ENCODE assay signal across 8 mouse cellular contexts in the genomic region with DNA sequence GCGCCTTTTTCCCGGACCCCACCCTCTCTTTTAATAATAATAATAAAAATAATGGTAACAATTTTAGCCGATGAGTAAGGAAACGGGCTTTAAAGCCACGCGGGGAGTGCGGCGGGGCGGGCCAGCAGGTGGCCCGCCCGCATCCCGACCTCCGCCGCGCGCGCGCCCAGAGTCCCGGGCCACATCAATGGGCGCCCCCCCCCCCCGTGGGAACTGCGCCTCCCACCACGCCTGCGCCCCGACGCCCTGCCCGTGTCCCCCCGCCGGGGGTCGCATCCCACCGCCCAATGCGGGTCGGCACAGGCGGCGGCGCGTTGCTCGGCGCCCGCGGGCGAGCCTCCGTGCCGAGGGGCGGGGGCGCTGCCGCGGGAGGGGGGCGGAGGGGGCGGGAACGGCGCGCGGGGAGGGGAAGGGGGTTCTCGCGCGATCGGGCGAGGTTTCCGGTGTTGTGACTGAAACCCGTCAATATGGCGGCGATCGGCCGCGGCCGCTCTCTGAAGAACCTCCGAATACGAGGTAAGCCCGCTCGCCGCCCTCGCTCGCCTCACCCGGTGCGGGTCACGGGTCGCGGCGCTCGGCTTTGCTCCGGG. TPM values are rescaled to one million over a fixed set of nuclear protein-coding genes. Genes with fewer than 3 reads are reported as not detected.
A peak's percentile ranks its signal among the peaks of the same experiment; 100 is the strongest.
DNase-seq lines count a peak whose midpoint lies in the region; ATAC-seq and TF ChIP-seq lines count a peak whose summit lies in the region.

A gene (plus strand): TSS at position 444 of the 590 bp plus-strand sequence.

- ATAC-seq in embryonic facial prominence, embryonic 11.5 days (replicated peaks; ENCODE audit: insufficient number of reproducible peaks, low FRiP score, low TSS enrichment, low read depth): peak; percentile 88

- H3K9me3 ChIP-seq in embryonic facial prominence, embryonic 11.5 days (replicated peaks; ENCODE audit: control insufficient read depth, low read length): no peaks in the 10 kb centered on the region

- TF ChIP-seq EP300 in heart, adult 2 months (IDR thresholded peaks at IDR 0.05; ENCODE audit: insufficient read depth, low read depth, low read length): no peak

- H3K27me3 ChIP-seq in embryonic facial prominence, embryonic 11.5 days (ENCODE audit: control insufficient read depth, insufficient read depth, low read length): no peaks in the 10 kb centered on the region
- no peaks in the 10 kb centered on the region for H3K27me3 ChIP-seq in heart, adult 2 months (ENCODE audit: control insufficient read depth, insufficient read depth, low read length)

- WGBS in embryonic facial prominence, embryonic 11.5 days: under 1% methylated on average over 49 of the region's 82 CpGs
- WGBS in heart, adult 2 months: under 1% methylated on average over 51 of the region's 82 CpGs

- peak within 1 kb of the TSS; percentile 80 for H3K9ac ChIP-seq in embryonic facial prominence, embryonic 11.5 days (replicated peaks; ENCODE audit: low read length)
- H3K9ac ChIP-seq in heart, adult 2 months (ENCODE audit: low read depth, low read length): peak within 1 kb of the TSS; percentile 100

- H3K4me3 ChIP-seq in embryonic facial prominence, embryonic 11.5 days (ENCODE audit: low read depth, low read length): peak within 1 kb of the TSS; percentile 94
- H3K4me3 ChIP-seq in heart, adult 2 months: peak within 1 kb of the TSS; percentile 86

- H3K36me3 ChIP-seq in embryonic facial prominence, embryonic 11.5 days (replicated peaks; ENCODE audit: control insufficient read depth, insufficient read depth, low read depth, low read length): no peaks in the 10 kb centered on the region
- peaks cover 7% of the 10 kb centered on the region for H3K36me3 ChIP-seq in heart, adult 2 months (ENCODE audit: control insufficient read depth, insufficient read depth, low read length)

- DNase-seq in layer of hippocampus, adult 11-12 months (ENCODE audit: low spot score): peak; percentile 77
- no peak for DNase-seq in layer of hippocampus, adult 9-10 months (ENCODE audit: low spot score)
- DNase-seq in embryonic facial prominence, embryonic 11.5 days (ENCODE audit: low spot score): peak; percentile 89
- peak; percentile 88 to 90 for DNase-seq in heart, adult 2 months
- DNase-seq in kidney, adult 8-10 months: peak; percentile 58 to 74
- DNase-seq in liver: peak; percentile 91
- DNase-seq in monocyte, adult 2 months (ENCODE audit: low read depth in 1 of 2, low spot score in 2 of 2): peak; percentile 11 to 57
- peak; percentile 72 to 80 for DNase-seq in spleen, postnatal 14 days (ENCODE audit: low spot score in 2 of 2)

- peak; percentile 60; the same call in 1 of the 2 replicates for TF ChIP-seq POLR2A in heart, adult 2 months (IDR thresholded peaks at IDR 0.05; ENCODE audit: insufficient read depth, low read depth, low read length)

- peak within 1 kb of the TSS; percentile 71 for H3K27ac ChIP-seq in embryonic facial prominence, embryonic 11.5 days (replicated peaks; ENCODE audit: low read depth, low read length)
- H3K27ac ChIP-seq in heart, adult 2 months: peak within 1 kb of the TSS; percentile 87

- H3K4me2 ChIP-seq in embryonic facial prominence, embryonic 11.5 days (ENCODE audit: low read depth, low read length): peak within 1 kb of the TSS; percentile 83

- peaks cover 7% of the 10 kb centered on the region for H3K79me2 ChIP-seq in heart, adult 2 months (replicated peaks; ENCODE audit: control insufficient read depth, insufficient read depth, low read length)

- intact Hi-C loops in heart, adult 2 months (cut with DNase I): loop anchor here (5.0 kb wide), 1 partner anchor 164 kb away; a partner anchor contains a TSS

- H3K4me1 ChIP-seq in embryonic facial prominence, embryonic 11.5 days (ENCODE audit: control insufficient read depth, insufficient read depth, low read length): no peaks in the 10 kb centered on the region
- H3K4me1 ChIP-seq in heart, adult 2 months (ENCODE audit: control insufficient read depth, insufficient read depth, low read length): peaks cover 6% of the 10 kb centered on the region

- 0 out of 2 replicates have a peak, but pooled peaks have one; percentile 11 for TF ChIP-seq CTCF in heart, adult 2 months (IDR thresholded peaks at IDR 0.05)

RNA-seq across cellular contexts. Expression of the gene that starts here (rescaled TPM):
- 40.2 and 47.9 TPM in 2 replicates for polyA plus RNA-seq in embryonic facial prominence, embryonic 11.5 days (2014; fragmentation: Nextera tagmentation; extraction: Ambion mirVana)
- total RNA-seq in heart, adult 2 months (2021): 10 to 100 TPM; 11.0 to 13.0 TPM
- 3.6 and 7.5 TPM in 2 replicates for polyA plus RNA-seq in heart, adult 2 months (2012; rRNA removed)
